Mouse (Mus musculus) heart, adult 2 months (tissue): ENCODE measurements at regions not wholly inside any gene's neighbourhood (a gene's known extent, or its start where the extent isn't known, plus 50 kb on each side); places are given as distances from the start of the nearest gene placed in this dataset.

Source experiments
- DNase-seq, 2 experiments: peaks; one replicate each; pipeline ENCODE4 v3.0.0; 2021
- H3K27ac ChIP-seq: fragments of 200-600 bp; 2 replicates; pipeline ENCODE4 v1.8.1; 2022
- H3K27me3 ChIP-seq: fragments of 200-500 bp; 2 replicates; pipeline ENCODE4 v1.6.1; 2012; ENCODE audit warnings: mild to moderate bottlenecking, low read length, inconsistent platforms, mixed read lengths; ENCODE audit not compliant: control insufficient read depth, insufficient read depth
- H3K36me3 ChIP-seq: fragments of 200-500 bp; 2 replicates; pipeline ENCODE4 v1.6.1; 2012; ENCODE audit warnings: low read length, inconsistent platforms; ENCODE audit not compliant: control insufficient read depth, insufficient read depth
- H3K4me1 ChIP-seq: fragments of 200-500 bp; 2 replicates; pipeline ENCODE4 v1.6.1; 2011; ENCODE audit warnings: low read length; ENCODE audit not compliant: control insufficient read depth, insufficient read depth
- H3K4me3 ChIP-seq: fragments of 200-600 bp; 2 replicates; pipeline ENCODE4 v1.8.1; 2022
- H3K79me2 ChIP-seq: fragments of 200-500 bp; replicated peaks from 2 replicates; pipeline ENCODE4 v1.6.1; 2012; ENCODE audit warnings: mild to moderate bottlenecking, inconsistent platforms, low read length, moderate library complexity, mixed read lengths; ENCODE audit not compliant: control insufficient read depth, insufficient read depth
- H3K9ac ChIP-seq: fragments of 200-500 bp; 2 replicates; pipeline ENCODE4 v1.6.1; 2012; ENCODE audit warnings: low read depth, mild to moderate bottlenecking, control low read depth, inconsistent platforms, low read length, mixed read lengths
- CTCF ChIP-seq: fragments of 200-600 bp; IDR thresholded peaks from 2 replicates; pipeline ENCODE4 v1.8.1; 2022; ENCODE audit warnings: antibody characterized with exemption, mild to moderate bottlenecking, moderate library complexity
- EP300 ChIP-seq: fragments of 200-500 bp; IDR thresholded peaks from 2 replicates; pipeline ENCODE4 v1.6.1; 2011; ENCODE audit warnings: low read depth, low read length, control low read depth; ENCODE audit not compliant: insufficient read depth
- POLR2A ChIP-seq: fragments of 200-500 bp; IDR thresholded peaks from 2 replicates; pipeline ENCODE4 v1.6.1; 2011; ENCODE audit warnings: mild to moderate bottlenecking, low read depth, low read length, control low read depth; ENCODE audit not compliant: insufficient read depth
- WGBS: fragments of 180-500 bp; shearing (Covaris S2); methylation state at CpG from one replicate; pipeline ENCODE4 v1.1.7; 2018; 5-methylcytosine and 5-hydroxymethylcytosine counted together
- intact Hi-C: fragments of 180-260 bp; cut with DNase I; formaldehyde crosslinking; loops from one replicate; pipeline ENCODE4 v1.15.1; 2025

DNA sequence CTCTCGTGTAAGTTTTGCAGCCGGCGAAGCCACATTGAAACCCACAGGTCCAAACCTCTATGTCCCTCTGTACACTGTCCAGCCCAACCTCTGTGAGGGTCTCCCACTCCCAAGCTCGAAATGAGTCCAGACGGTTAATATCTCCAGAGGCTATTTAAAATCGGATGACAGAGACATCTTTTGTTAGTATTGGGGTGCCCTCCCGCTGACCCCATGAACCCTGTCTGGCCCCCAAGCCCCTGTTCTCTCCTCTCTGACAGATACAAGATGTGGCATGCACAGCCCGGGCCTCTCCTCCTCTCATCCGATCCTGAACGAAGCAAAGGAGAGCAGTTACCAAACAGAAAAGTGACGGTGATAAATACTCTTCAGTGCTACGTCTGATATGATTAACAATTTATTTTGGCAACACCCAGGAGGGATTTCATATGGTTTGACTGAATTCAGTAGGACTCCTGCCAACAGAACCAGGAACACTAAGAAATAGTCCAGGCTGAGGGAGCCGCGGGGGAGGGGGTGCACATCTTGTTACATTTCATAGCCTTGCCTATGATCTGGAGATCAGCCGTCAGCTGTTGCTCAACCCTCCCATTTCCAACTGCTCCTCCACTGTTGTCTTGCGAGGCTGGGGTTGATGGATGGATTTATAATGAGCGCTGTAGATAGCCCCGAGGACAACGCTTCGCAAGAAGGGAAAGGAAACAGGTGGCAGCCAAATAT lies 266.6 kb upstream of the Klf3 start:
- H3K9ac ChIP-seq: no peak overlapping the region
- H3K4me1 ChIP-seq: peaks cover 2% of the 10 kb centered on the region
- TF ChIP-seq POLR2A (no peak), CTCF (no peak), EP300 (no peak)
- H3K27me3 ChIP-seq: no peaks in the 10 kb centered on the region
- no peak overlapping the region for H3K4me3 ChIP-seq
- H3K36me3 ChIP-seq: no peaks in the 10 kb centered on the region
- WGBS: 56% methylated on average over 20 of the region's 20 CpGs
- DNase-seq: peak; percentile 30 to 49
- no peaks in the 10 kb centered on the region for H3K79me2 ChIP-seq
- no peak overlapping the region for H3K27ac ChIP-seq
- intact Hi-C loops: no loop called here

DNA sequence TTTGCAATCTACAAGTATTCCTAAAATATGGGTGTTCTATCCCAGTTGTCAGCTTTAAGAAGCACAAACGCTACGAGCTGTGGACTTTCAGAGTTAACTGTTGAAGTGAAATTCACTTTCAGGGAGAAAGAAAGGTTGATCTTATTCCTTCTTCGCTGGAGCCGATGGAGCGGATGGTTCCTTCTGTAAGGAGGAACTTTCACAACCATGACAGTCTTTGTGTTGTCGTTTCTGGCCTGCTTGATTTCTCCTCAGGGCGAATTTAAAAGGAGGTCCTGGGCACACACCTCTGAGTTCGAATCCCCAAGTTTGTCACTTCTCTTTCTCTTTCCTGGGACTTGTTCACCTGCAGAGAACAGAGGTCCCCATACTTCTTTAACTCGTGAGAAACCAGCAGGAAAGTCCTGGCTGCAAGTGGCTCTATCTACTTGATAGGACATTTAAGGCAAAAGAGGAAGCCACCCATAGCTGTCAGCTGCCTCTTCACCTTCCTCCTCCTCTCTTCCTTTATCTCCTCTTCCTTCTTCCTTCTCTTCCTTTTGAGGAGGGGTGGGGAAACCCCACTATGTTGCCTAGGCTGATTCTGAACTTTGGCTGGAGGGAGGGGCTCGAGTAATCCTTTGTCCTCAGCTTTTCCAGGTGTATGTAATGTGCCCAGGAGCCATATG lies 265.9 kb upstream of the Klf3 start:
- DNase-seq: no peak

DNA sequence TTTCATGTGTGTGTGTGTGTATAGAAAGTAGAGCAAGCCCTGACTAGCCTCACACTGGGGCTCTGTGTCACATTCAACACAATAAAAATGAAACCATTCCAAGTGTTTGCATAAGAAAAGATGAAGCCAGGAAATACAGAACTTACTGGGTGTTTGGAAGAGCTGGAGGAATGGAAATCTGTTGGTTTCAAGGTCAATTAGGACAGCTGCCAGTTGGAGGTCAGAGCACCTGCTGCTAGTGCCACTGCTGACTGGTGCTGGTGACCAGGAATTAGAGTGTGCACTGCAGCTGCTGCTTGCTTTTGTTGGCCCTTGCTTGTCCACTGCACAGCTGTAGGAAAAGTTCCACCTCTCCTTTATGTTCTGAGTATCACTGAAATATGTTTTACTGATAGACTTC lies 261.4 kb upstream of the Klf3 start:
- TF ChIP-seq CTCF: no peak
- TF ChIP-seq EP300: no peak
- TF ChIP-seq POLR2A: no peak
- no peaks in the 10 kb centered on the region for H3K36me3 ChIP-seq
- no peak overlapping the region for H3K27ac ChIP-seq
- no peak overlapping the region for H3K9ac ChIP-seq
- H3K4me3 ChIP-seq: no peak overlapping the region
- intact Hi-C loops: no loop called here
- no peak for DNase-seq
- H3K79me2 ChIP-seq: no peaks in the 10 kb centered on the region
- H3K4me1 ChIP-seq: peaks cover 4% of the 10 kb centered on the region
- H3K27me3 ChIP-seq: no peaks in the 10 kb centered on the region

More for the DNA sequence above, 265.9 kb upstream of the Klf3 start:
- Histone ChIP-seq H3K4me3 (no peak overlapping the region), H3K27ac (no peak overlapping the region), H3K9ac (no peak overlapping the region), H3K27me3 (no peaks in the 10 kb centered on the region), H3K79me2 (no peaks in the 10 kb centered on the region), H3K36me3 (no peaks in the 10 kb centered on the region), H3K4me1 (peaks cover 4% of the 10 kb centered on the region)
- TF ChIP-seq CTCF (no peak), EP300 (no peak), POLR2A (no peak)
- WGBS: 69% methylated on average over 10 of the region's 10 CpGs
- intact Hi-C loops: no loop called here

DNA sequence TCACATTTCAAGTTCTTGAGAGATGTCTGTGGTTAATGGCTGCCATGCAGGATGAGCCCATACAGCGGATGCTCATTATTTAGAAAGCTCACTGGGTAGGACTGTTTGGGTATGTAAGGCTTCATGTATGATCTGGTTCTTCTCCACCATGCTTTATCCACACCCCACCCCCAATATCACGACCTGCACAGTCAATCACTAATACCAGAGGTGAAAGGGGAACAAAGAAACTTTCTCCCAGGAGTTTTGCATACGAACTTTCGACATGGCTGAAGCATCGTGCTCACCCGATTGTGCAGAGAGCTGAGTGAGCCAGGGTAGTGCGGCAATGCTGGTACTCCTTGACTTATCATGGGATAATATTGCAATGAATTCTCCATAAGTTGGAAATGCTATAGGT lies 247.3 kb upstream of the Klf3 start:
- H3K27me3 ChIP-seq: no peaks in the 10 kb centered on the region
- WGBS: 90% methylated on average over 7 of the region's 7 CpGs
- no peaks in the 10 kb centered on the region for H3K79me2 ChIP-seq
- H3K36me3 ChIP-seq: no peaks in the 10 kb centered on the region
- H3K4me1 ChIP-seq: no peaks in the 10 kb centered on the region
- DNase-seq: no peak
- TF ChIP-seq EP300 (no peak), CTCF (no peak), POLR2A (no peak)
- no peak overlapping the region for H3K27ac ChIP-seq
- no peak overlapping the region for H3K4me3 ChIP-seq
- H3K9ac ChIP-seq: no peak overlapping the region
- intact Hi-C loops: no loop called here

DNA sequence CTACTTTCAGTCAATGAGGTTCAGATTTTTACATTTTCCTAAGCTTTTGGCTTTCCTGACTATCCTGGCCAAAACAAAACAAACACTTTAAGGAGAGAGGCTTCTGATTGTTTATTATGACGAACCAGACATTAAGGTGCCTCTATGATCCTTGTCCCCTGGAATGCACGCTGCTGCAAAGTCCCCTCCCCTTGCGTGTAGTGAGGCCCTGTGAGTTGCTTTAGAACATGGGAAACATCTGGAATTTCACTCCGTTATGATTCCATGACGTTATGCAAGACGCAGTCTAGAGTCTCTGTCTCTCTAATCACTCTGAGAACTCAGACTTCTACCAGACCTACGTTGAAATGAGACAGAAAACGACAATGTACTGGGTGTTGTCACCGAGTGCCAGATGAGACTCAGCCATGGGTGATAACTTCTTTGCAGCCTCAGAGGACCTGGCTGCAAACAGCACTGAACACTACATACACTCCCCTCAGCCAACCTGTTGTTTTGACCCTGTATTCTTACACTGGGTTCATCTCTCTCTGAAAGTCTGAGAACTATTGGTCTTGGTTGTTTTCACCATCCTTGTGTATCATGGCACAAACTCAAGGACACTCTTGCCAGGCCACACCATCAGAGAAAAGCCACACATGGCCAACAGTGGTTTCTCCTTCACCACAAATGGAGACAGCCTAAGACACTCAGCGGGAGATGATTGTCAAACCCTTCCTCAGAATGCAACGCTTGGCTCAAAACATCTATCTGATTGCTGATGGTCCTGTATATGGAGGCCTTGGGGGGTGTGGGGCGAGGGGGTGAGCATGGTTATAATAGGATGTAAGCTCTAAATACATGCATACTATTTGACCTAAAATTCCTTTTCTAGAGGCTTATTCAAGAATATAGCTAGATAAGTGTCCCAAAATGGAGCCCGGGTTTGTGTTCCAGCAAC lies 236.5 kb upstream of the Klf3 start:
- H3K27ac ChIP-seq: peak overlapping the region; percentile 69
- TF ChIP-seq EP300 (peak; percentile 96), CTCF (no peak), POLR2A (no peak)
- DNase-seq: peak in 1 of 2 experiments; percentile 29
- H3K79me2 ChIP-seq: no peaks in the 10 kb centered on the region
- 57% methylated on average over 13 of the region's 13 CpGs for WGBS
- H3K4me1 ChIP-seq: peaks cover 7% of the 10 kb centered on the region
- H3K27me3 ChIP-seq: no peaks in the 10 kb centered on the region
- H3K9ac ChIP-seq: 0 out of 2 replicates have a peak overlapping the region, but pooled peaks have one; percentile 21
- no peaks in the 10 kb centered on the region for H3K36me3 ChIP-seq
- H3K4me3 ChIP-seq: no peak overlapping the region
- intact Hi-C loops: no loop called here
